Mouse (Mus musculus): Measurements from ENCODE around the gene Pdzd8.

Gene Pdzd8

GRCm38 (mm10) chr19:59282001-59282400 is 63.6 kb downstream of the Pdzd8 start:
- DNase-seq (ENCODE audit: low read depth in 2 of 2, low spot score in 2 of 2), result no peak

GRCm38 (mm10) chr19:59280841-59281240 is 64.7 kb downstream of the Pdzd8 start:
- DNase-seq (ENCODE audit: low read depth in 2 of 2, low spot score in 2 of 2), result no peak

- DNase-seq (ENCODE audit: low read depth in 2 of 2, low spot score in 2 of 2), result no peak
These were observed 69.2 kb downstream of the Pdzd8 start for GRCm38 (mm10) chr19:59276354-59276753.

- DNase-seq (ENCODE audit: low read depth in 2 of 2, low spot score in 2 of 2), result no peak
These were observed 72.4 kb downstream of the Pdzd8 start for GRCm38 (mm10) chr19:59273190-59273589.

- DNase-seq (ENCODE audit: low read depth in 2 of 2, low spot score in 2 of 2), result no peak
These were observed 78.1 kb downstream of the Pdzd8 start for GRCm38 (mm10) chr19:59267417-59267963.

- DNase-seq (ENCODE audit: low read depth in 2 of 2, low spot score in 2 of 2), result no peak
These were observed 79.7 kb downstream of the Pdzd8 start for GRCm38 (mm10) chr19:59265907-59266306.

GRCm38 (mm10) chr19:59264838-59265532 is 80.6 kb downstream of the Pdzd8 start:
- no peak for DNase-seq (ENCODE audit: low read depth in 2 of 2, low spot score in 2 of 2)

GRCm38 (mm10) chr19:59263171-59263570 is 82.4 kb downstream of the Pdzd8 start:
- no peak for DNase-seq (ENCODE audit: low read depth in 2 of 2, low spot score in 2 of 2)

GRCm38 (mm10) chr19:59261604-59262003 is 84.0 kb downstream of the Pdzd8 start:
- DNase-seq (ENCODE audit: low read depth in 2 of 2, low spot score in 2 of 2), result no peak

GRCm38 (mm10) chr19:59260718-59261442 is 84.7 kb downstream of the Pdzd8 start, which contains the start of gene Slc18a2:
Gene Slc18a2, plus strand, starts transcription at chr19:59260896.
- DNase-seq (ENCODE audit: low read depth in 2 of 2, low spot score in 2 of 2), result peak in 1 of 2 experiments; percentile 16

- no peak for DNase-seq (ENCODE audit: low read depth in 2 of 2, low spot score in 2 of 2)
These were observed 85.9 kb downstream of the Pdzd8 start for GRCm38 (mm10) chr19:59259633-59260032.

- DNase-seq (ENCODE audit: low read depth in 2 of 2, low spot score in 2 of 2), result no peak
These were observed 92.9 kb downstream of the Pdzd8 start for GRCm38 (mm10) chr19:59252651-59253050.

- DNase-seq (ENCODE audit: low read depth in 2 of 2, low spot score in 2 of 2), result no peak
These were observed 96.9 kb downstream of the Pdzd8 start for GRCm38 (mm10) chr19:59248553-59249286.

- DNase-seq (ENCODE audit: low read depth in 2 of 2, low spot score in 2 of 2), result no peak
These were observed 97.4 kb downstream of the Pdzd8 start for GRCm38 (mm10) chr19:59248144-59248543.

Data from CD8-positive naive resting alpha-beta T cell, adult 2 months (primary cell).